Mouse (Mus musculus): ENCODE data around the gene Apex2.
"Not testable (repeated sequence)": the region's sequence is repeated elsewhere in the genome, so short reads cannot be mapped to it uniquely, and the experiment has no call there.

The Apex2 gene

DNA sequence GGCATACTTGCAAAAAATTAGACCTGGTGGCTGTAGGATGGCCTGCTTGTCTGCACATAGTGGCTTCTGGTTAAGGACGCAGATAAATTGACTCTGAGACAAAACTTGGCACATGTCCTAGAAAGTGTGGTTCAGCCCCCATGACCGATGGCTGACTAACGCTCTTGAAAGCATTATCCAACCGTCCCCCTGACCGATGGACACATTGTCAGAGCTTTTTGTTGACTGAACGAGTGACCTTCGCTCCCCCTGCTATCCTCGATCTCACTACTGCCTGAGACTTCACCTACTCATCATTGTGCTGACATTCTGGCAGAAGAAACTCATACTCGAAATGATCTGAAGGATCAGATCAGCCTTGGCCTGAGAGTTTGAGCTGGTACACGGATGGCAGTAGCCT lies 101.9 kb downstream of the Apex2 start:
- DNase-seq (ENCODE audit: low spot score): not testable (repeated sequence)

- not testable (repeated sequence) for DNase-seq (ENCODE audit: low spot score)
Measured at GRCm38 (mm10) chrX:150486314-150487030, 103.2 kb downstream of the Apex2 start.

GRCm38 (mm10) chrX:150477854-150478780 lies 111.6 kb downstream of the Apex2 start:
- peak; percentile 85 for DNase-seq (ENCODE audit: low spot score)

DNA sequence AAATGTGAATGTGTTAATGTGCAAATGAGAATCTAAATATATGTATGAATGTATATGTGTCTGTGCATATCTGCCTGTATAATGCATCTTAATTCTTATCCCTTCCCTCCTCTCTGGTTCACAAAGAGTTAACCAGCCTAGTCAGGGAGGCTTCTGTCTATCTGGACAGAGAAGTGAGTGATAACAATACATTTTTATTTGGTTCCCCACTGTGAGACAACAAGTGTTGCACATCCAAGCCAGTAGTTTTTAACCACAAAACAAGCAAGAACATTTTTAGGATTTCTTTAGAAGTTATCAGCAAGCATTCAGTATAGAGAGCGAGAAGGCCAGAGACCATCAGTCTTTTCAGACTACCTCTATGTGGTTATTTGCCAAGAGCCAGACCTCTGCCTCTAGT lies 118.3 kb downstream of the Apex2 start:
- no peak for DNase-seq (ENCODE audit: low spot score)

All from c-Kit-positive CD71-positive TER-119-positive erythroid progenitor cells, embryonic 14.5 days (primary cell).